Mouse (Mus musculus) 3134 (cell line): ENCODE measurements around the gene Oog2.
"Not testable (repeated sequence)": the region's sequence is repeated elsewhere in the genome, so short reads cannot be mapped to it uniquely, and the experiment has no call there.

Source experiments
- DNase-seq: peaks from one replicate; pipeline ENCODE4 v3.0.0-alpha.2; 2011; ENCODE audit warnings: low spot score; ENCODE audit not compliant: insufficient read length; ENCODE audit errors: extremely low read depth

Gene Oog2

DNA sequence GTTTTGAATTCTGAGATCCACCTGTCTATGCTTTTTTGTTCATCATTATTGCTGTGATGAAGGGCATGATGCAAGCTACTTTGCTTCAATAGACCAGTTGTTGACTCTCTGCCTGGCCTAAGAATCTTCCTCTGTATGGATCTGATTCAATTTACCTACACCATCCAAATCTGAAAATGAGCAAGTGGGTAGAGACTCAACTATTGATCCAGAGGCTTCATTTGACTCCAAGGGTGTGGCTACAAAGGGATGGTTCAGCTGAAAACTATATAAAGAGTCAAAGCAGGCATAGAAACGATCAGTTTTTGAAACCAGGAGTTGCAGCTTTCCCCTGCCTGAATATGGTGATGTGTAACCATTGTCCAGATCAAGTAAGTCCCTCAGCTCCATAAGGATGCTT is at the start of gene Oog2:
Gene Oog2 (plus strand): TSS at position 301 of the 400 bp plus-strand sequence.
- no peak for DNase-seq

DNA sequence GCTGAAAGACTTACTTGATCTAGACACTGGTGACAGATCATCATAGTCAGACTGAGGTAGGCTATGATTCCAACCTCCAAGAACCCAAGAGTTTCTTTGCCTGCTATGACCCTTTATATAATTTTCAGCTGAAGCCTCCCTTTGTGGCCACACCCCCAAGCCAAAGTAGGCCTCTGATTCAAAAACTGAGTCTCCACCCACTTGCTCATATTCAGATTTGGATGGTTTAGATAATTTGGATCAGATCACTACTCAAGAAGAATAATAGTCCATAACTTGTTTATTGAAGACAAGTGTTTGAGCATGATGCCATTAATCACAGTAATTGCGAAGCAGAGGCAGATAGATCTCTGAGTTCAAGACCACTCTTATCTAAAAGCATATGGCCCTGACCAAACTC is 28.0 kb upstream of the Oog2 start, which contains the start of gene Oog3:
Gene Oog3 (minus strand): TSS at position 101 of the 400 bp plus-strand sequence.
- DNase-seq, result no peak

DNA sequence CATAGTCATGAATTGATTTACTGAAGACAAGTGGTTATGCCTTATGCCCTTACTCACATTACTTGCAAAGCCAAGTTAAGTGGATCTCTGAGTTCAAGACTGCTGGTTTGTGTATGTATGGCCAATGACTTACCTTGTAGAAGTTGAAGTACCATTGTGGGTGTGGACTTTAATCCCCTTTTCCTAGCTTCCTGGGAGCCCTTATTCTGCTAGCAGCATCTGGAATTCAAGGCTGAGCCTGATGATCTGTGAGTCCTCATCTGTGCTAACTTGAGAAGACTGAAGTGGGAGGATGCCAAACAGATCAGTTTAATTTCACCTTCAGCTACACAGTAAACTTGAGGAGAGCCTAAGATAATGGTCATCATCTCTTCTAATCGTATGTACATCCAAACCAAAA is 22.7 kb downstream of the Oog2 start, which contains the start of gene C87977:
Gene C87977 (minus strand): TSS at position 101 of the 400 bp plus-strand sequence.
- DNase-seq, result not testable (repeated sequence)
